18 mouse cellular contexts compared by ENCODE assay signal in the genomic region with DNA sequence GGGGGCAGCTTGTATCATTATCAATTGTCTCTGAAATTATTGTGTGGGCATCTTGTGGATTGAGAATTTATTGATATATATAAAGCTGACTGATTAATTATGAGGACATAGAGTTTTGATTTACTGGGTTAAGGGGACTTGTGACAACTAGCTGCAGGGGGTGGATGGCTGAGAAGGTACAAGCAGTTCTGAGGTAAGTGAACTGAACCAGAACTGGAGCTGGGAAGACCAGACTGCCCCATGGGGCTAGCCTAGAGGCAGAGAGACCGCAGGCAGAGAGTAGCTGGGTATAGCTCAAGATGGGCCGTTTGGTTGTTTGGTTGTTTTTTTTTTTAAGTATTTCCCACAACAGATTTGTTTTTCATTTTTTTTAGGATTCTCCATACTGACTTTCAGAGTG. TPM values are rescaled to one million over a fixed set of nuclear protein-coding genes. Genes with fewer than 3 reads are reported as not detected.
"Had no signal": no experiment of that assay in that cellular context is flagged by ENCODE, and none has a peak within 500 bp of the region (broad histone marks: within the 10 kb centered on the region; RNA-seq: fewer than 3 reads in every experiment).

No protein-coding gene starts in this region.

- H3K9ac ChIP-seq: lung, embryonic 15.5 days; midbrain, embryonic 13.5 days; midbrain, embryonic 15.5 days; neural tube, embryonic 12.5 days; stomach, embryonic 15.5 days had no signal

- H3K4me2 ChIP-seq: lung, embryonic 15.5 days; midbrain, embryonic 11.5 days; midbrain, embryonic 13.5 days; midbrain, embryonic 15.5 days; neural tube, embryonic 12.5 days; stomach, embryonic 15.5 days had no signal

- H3K9me3 ChIP-seq: lung, embryonic 15.5 days; midbrain, embryonic 13.5 days; midbrain, embryonic 15.5 days; neural tube, embryonic 12.5 days; stomach, embryonic 15.5 days had no signal

- DNase-seq: lung, adult 2 months; lung, postnatal 14 days; lung, postnatal 36 days; right cerebral cortex, postnatal 14 days; thymus, adult 2 months; thymus, postnatal 25 days; thymus, postnatal 4 days had no signal

- H3K36me3 ChIP-seq: lung, embryonic 15.5 days; midbrain, embryonic 13.5 days; midbrain, embryonic 15.5 days; neural tube, embryonic 12.5 days; stomach, embryonic 15.5 days had no signal

- H3K4me3 ChIP-seq: lung, embryonic 15.5 days; megakaryocyte, embryonic 14.5 days; midbrain, embryonic 13.5 days; midbrain, embryonic 15.5 days; neural tube, embryonic 12.5 days; stomach, embryonic 15.5 days had no signal

- H3K27me3 ChIP-seq: lung, embryonic 15.5 days; megakaryocyte, embryonic 14.5 days; midbrain, embryonic 13.5 days; midbrain, embryonic 15.5 days; neural tube, embryonic 12.5 days; stomach, embryonic 15.5 days had no signal

- H3K27ac ChIP-seq: lung, embryonic 15.5 days; macrophage; midbrain, embryonic 13.5 days; midbrain, embryonic 15.5 days; neural tube, embryonic 12.5 days; stomach, embryonic 15.5 days; stomach, postnatal 0 days had no signal

- ATAC-seq: lung, postnatal 0 days; midbrain, embryonic 13.5 days; midbrain, embryonic 15.5 days had no signal

- H3K4me1 ChIP-seq: lung, embryonic 15.5 days; midbrain, embryonic 13.5 days; midbrain, embryonic 15.5 days; neural tube, embryonic 12.5 days; stomach, embryonic 15.5 days had no signal

RNA-seq across cellular contexts. Expression of gene Atp8b4, which starts 23.8 kb away (rescaled TPM):
- polyA plus RNA-seq: midbrain, embryonic 13.5 days; midbrain, postnatal 0 days had no signal

RNA-seq across cellular contexts. Expression of gene Slc27a2, which starts 27.9 kb away (rescaled TPM):
- polyA plus RNA-seq: macrophage had no signal
